Comparison of ENCODE assay signal across 24 mouse cellular contexts in genomic region chr5:107847817-107848216, GRCm38 (mm10). TPM values are rescaled to one million over a fixed set of nuclear protein-coding genes. Genes with fewer than 3 reads are reported as not detected.
DNase-seq lines count a peak whose midpoint lies in the region; ATAC-seq and TF ChIP-seq lines count a peak whose summit lies in the region.
"Had no signal": no experiment of that assay in that cellular context is flagged by ENCODE, and none has a peak within 500 bp of the region (broad histone marks: within the 10 kb centered on the region; RNA-seq: fewer than 3 reads in every experiment).

No protein-coding gene starts in this region.

- no peak for TF ChIP-seq CTCF in hindbrain, postnatal 0 days (IDR thresholded peaks at IDR 0.05; ENCODE audit: low read depth)

- H3K4me3 ChIP-seq in hindbrain, postnatal 0 days (ENCODE audit: low read length), result no peak overlapping the region
- no peak overlapping the region for H3K4me3 ChIP-seq in hindbrain, embryonic 13.5 days
- H3K4me3 ChIP-seq: embryonic facial prominence, embryonic 12.5 days; forebrain, embryonic 12.5 days; heart, adult 2 months; heart, embryonic 15.5 days had no signal

- WGBS in hindbrain, postnatal 0 days, result 77% methylated on average over 2 of the region's 2 CpGs
- 79% methylated on average over 2 of the region's 2 CpGs for WGBS in hindbrain, embryonic 13.5 days

- H3K27ac ChIP-seq in hindbrain, postnatal 0 days, result 0 out of 2 replicates have a peak overlapping the region, but pooled peaks have one; percentile 26
- no peak overlapping the region for H3K27ac ChIP-seq in hindbrain, embryonic 13.5 days
- H3K27ac ChIP-seq: embryonic facial prominence, embryonic 12.5 days; forebrain, embryonic 12.5 days; heart, adult 2 months; hindbrain, embryonic 14.5 days had no signal

- H3K9me3 ChIP-seq in hindbrain, postnatal 0 days (ENCODE audit: low read length), result no peaks in the 10 kb centered on the region
- peaks cover 5% of the 10 kb centered on the region; the same call in 1 of the 2 replicates for H3K9me3 ChIP-seq in hindbrain, embryonic 13.5 days
- H3K9me3 ChIP-seq: embryonic facial prominence, embryonic 12.5 days; forebrain, embryonic 12.5 days; heart, embryonic 15.5 days had no signal

- no peak overlapping the region for H3K4me2 ChIP-seq in hindbrain, postnatal 0 days (ENCODE audit: low read depth, low read length)
- H3K4me2 ChIP-seq in hindbrain, embryonic 13.5 days, result no peak overlapping the region
- H3K4me2 ChIP-seq: embryonic facial prominence, embryonic 12.5 days; forebrain, embryonic 12.5 days; heart, embryonic 11.5 days; heart, embryonic 15.5 days; hindbrain, embryonic 14.5 days had no signal

- H3K27me3 ChIP-seq in hindbrain, postnatal 0 days (ENCODE audit: insufficient read depth, low read length), result no peaks in the 10 kb centered on the region
- H3K27me3 ChIP-seq in hindbrain, embryonic 13.5 days, result no peaks in the 10 kb centered on the region
- H3K27me3 ChIP-seq: CH12.LX; embryonic facial prominence, embryonic 12.5 days; forebrain, embryonic 12.5 days; heart, embryonic 15.5 days had no signal

- no peak overlapping the region for H3K9ac ChIP-seq in hindbrain, postnatal 0 days (replicated peaks; ENCODE audit: low read length)
- no peak overlapping the region for H3K9ac ChIP-seq in hindbrain, embryonic 13.5 days
- H3K9ac ChIP-seq: embryonic facial prominence, embryonic 12.5 days; forebrain, embryonic 12.5 days; forebrain, postnatal 0 days; heart, embryonic 15.5 days; hindbrain, embryonic 14.5 days had no signal

- ATAC-seq in hindbrain, postnatal 0 days, result no peak
- ATAC-seq in hindbrain, embryonic 13.5 days (ENCODE audit: low FRiP score), result no peak
- ATAC-seq: activated CD4-positive, CD25-positive, alpha-beta regulatory T cell, adult 4 months; forebrain, postnatal 0 days had no signal

- no peaks in the 10 kb centered on the region for H3K36me3 ChIP-seq in hindbrain, postnatal 0 days (ENCODE audit: insufficient read depth, low read length)
- H3K36me3 ChIP-seq in hindbrain, embryonic 13.5 days, result no peaks in the 10 kb centered on the region; the same call in 1 of the 2 replicates
- H3K36me3 ChIP-seq: embryonic facial prominence, embryonic 12.5 days; forebrain, embryonic 12.5 days; heart, embryonic 15.5 days had no signal

- no peaks in the 10 kb centered on the region for H3K4me1 ChIP-seq in hindbrain, postnatal 0 days (ENCODE audit: insufficient read depth, low read length)
- H3K4me1 ChIP-seq in hindbrain, embryonic 13.5 days (replicated peaks), result no peaks in the 10 kb centered on the region
- H3K4me1 ChIP-seq: embryonic facial prominence, embryonic 12.5 days had no signal

- intact Hi-C loops in left cerebral cortex, postnatal 25 days (cut with DNase I), result no loop called here

- DNase-seq in hindbrain, postnatal 0 days (ENCODE audit: low spot score), result no peak
- peak; percentile 16 for DNase-seq in lung, postnatal 10 days
- no peak for DNase-seq in lung, postnatal 36 days
- DNase-seq in R1 (ENCODE audit: low read depth, low spot score), result peak; percentile 65
- DNase-seq in right cerebral cortex, postnatal 10 days (ENCODE audit: low spot score in 2 of 2), result no peak
- DNase-seq in left cerebral cortex, postnatal 25 days (ENCODE audit: low spot score in 2 of 2), result no peak
- DNase-seq: embryo, embryonic 11 days; gastrocnemius, postnatal 14 days had no signal

RNA-seq across cellular contexts. Expression of gene Ube2d2b, which starts 17.9 kb away (rescaled TPM):
- not detected in 2 replicates for total RNA-seq in hindbrain, postnatal 0 days (2014; rRNA removed)
- 0.14 and 0.18 TPM in 2 replicates for polyA plus RNA-seq in hindbrain, postnatal 0 days (2015; fragmentation: Nextera tagmentation; extraction: Ambion mirVana)
- polyA plus RNA-seq in hindbrain, embryonic 13.5 days (2015; fragmentation: Nextera tagmentation; extraction: Ambion mirVana), result 0.12 and 0.16 TPM in 2 replicates
- not detected for total RNA-seq in left cerebral cortex, postnatal 25 days (2021)
- total RNA-seq: adrenal gland, adult 18-20 months; adrenal gland, postnatal 14 days; CH12.LX; common myeloid progenitor, adult 5-6 weeks; forebrain, postnatal 0 days; gastrocnemius, adult 18-20 months; gastrocnemius, postnatal 14 days; heart, adult 2 months; heart, postnatal 14 days; hematopoietic stem cell, adult 5-6 weeks had no signal
- polyA plus RNA-seq: forebrain, postnatal 0 days had no signal

RNA-seq across cellular contexts. Expression of gene Evi5, which starts 27.1 kb away (rescaled TPM):
- 56.0 and 57.7 TPM in 2 replicates for total RNA-seq in hindbrain, postnatal 0 days (2014; rRNA removed)
- polyA plus RNA-seq in hindbrain, postnatal 0 days (2015; fragmentation: Nextera tagmentation; extraction: Ambion mirVana), result 60.1 and 66.3 TPM in 2 replicates
- 48.8 and 55.0 TPM in 2 replicates for polyA plus RNA-seq in hindbrain, embryonic 13.5 days (2015; fragmentation: Nextera tagmentation; extraction: Ambion mirVana)
- 10 to 100 TPM; 71.4 to 78.3 TPM for total RNA-seq in left cerebral cortex, postnatal 25 days (2021)

RNA-seq across cellular contexts. Expression of gene Rpl5, which starts 52.5 kb away (rescaled TPM):
- 78.0 and 106 TPM in 2 replicates for total RNA-seq in hindbrain, postnatal 0 days (2014; rRNA removed)
- 51.7 and 57.8 TPM in 2 replicates for polyA plus RNA-seq in hindbrain, postnatal 0 days (2015; fragmentation: Nextera tagmentation; extraction: Ambion mirVana)
- polyA plus RNA-seq in hindbrain, embryonic 13.5 days (2015; fragmentation: Nextera tagmentation; extraction: Ambion mirVana), result 62.5 and 68.2 TPM in 2 replicates
- 10 to 100 TPM; 60.7 to 67.6 TPM for total RNA-seq in left cerebral cortex, postnatal 25 days (2021)

Comparison
In these comparisons a context has a peak if more than half of its experiments do, and no peak if none do; other contexts are left out.
1. DNase-seq: peak in lung, postnatal 10 days (single experiment) and R1 (single experiment); none in hindbrain, postnatal 0 days (single experiment), lung, postnatal 36 days (single experiment), right cerebral cortex, postnatal 10 days (0 of 2) and left cerebral cortex, postnatal 25 days (0 of 2).